Mouse (Mus musculus) kidney, embryonic 16.5 days (tissue): ENCODE measurements around the gene Krt222. TPM values are rescaled to one million over a fixed set of nuclear protein-coding genes. Genes with fewer than 3 reads are reported as not detected.

Source experiments
- ATAC-seq: fragments of 200-750 bp; cut with Nextera tagmentation; 2 replicates; pipeline ENCODE4 v1.8.0; 2017; ENCODE audit warnings: moderate TSS enrichment; ENCODE audit not compliant: low FRiP score, low TSS enrichment
- H3K27ac ChIP-seq: fragments of 300-500 bp; sonication (generic); 2 replicates; pipeline ENCODE4 v1.5.1; 2014; ENCODE audit warnings: low read length
- H3K27me3 ChIP-seq: fragments of 300-500 bp; sonication (generic); 2 replicates; pipeline ENCODE4 v1.6.1; 2014; ENCODE audit warnings: low read length, control low read depth, mixed read lengths; ENCODE audit not compliant: insufficient read depth
- H3K36me3 ChIP-seq: fragments of 300-500 bp; sonication (generic); 2 replicates; pipeline ENCODE4 v1.6.1; 2014; ENCODE audit warnings: low read length, control low read depth, mixed read lengths; ENCODE audit not compliant: insufficient read depth
- H3K4me1 ChIP-seq: fragments of 300-500 bp; sonication (generic); 2 replicates; pipeline ENCODE4 v1.6.1; 2014; ENCODE audit warnings: low read length, control low read depth, mixed read lengths; ENCODE audit not compliant: insufficient read depth
- H3K4me2 ChIP-seq: fragments of 300-500 bp; sonication (generic); replicated peaks from 2 replicates; pipeline ENCODE4 v1.6.1; 2014; ENCODE audit warnings: low read depth, low read length
- H3K4me3 ChIP-seq: fragments of 300-500 bp; sonication (generic); 2 replicates; pipeline ENCODE4 v1.5.1; 2014; ENCODE audit warnings: mild to moderate bottlenecking, low read length
- H3K9ac ChIP-seq: fragments of 300-500 bp; sonication (generic); replicated peaks from 2 replicates; pipeline ENCODE4 v1.6.1; 2014; ENCODE audit warnings: low read length
- H3K9me3 ChIP-seq: fragments of 300-500 bp; sonication (generic); 2 replicates; pipeline ENCODE4 v1.6.1; 2016; ENCODE audit warnings: low read length, control low read depth
- whole genome bisulfite sequencing: fragments of 180-500 bp; shearing (Covaris S2); extraction: QIAGEN DNeasy Blood & Tissue Kit; methylation state at CpG from one replicate; pipeline ENCODE4 v1.1.7; 2014; 5-methylcytosine and 5-hydroxymethylcytosine counted together
- polyA plus RNA-seq: library from polyadenylated mRNA; unstranded; fragments of >200 nt; fragmentation: Nextera tagmentation; extraction: Ambion mirVana; gene quantifications from 2 replicates; pipeline ENCODE4 v1.2.1, GENCODE M21; 2015

Gene Krt222
- polyA plus RNA-seq, 1 experiment from 2014 or later = 0.31 TPM

GRCm38 (mm10) chr11:99223310-99223709, 20.6 kb downstream of the Krt222 start:
- no peak overlapping the region for H3K9ac ChIP-seq
- 0 out of 2 replicates have a peak, but pooled peaks cover 3% of the 10 kb centered on the region for H3K4me1 ChIP-seq
- H3K27ac ChIP-seq = no peak overlapping the region
- 79% methylated on average over 5 of the region's 5 CpGs for WGBS
- ATAC-seq = no peak
- no peaks in the 10 kb centered on the region for H3K9me3 ChIP-seq
- H3K36me3 ChIP-seq = peaks cover 57% of the 10 kb centered on the region
- no peak overlapping the region for H3K4me3 ChIP-seq
- H3K4me2 ChIP-seq = no peak overlapping the region
- no peaks in the 10 kb centered on the region for H3K27me3 ChIP-seq

GRCm38 (mm10) chr11:99221811-99222210, 22.1 kb downstream of the Krt222 start:
- H3K4me1 ChIP-seq = no peaks in the 10 kb centered on the region
- no peak overlapping the region for H3K4me2 ChIP-seq
- H3K27me3 ChIP-seq = no peaks in the 10 kb centered on the region
- no peaks in the 10 kb centered on the region for H3K9me3 ChIP-seq
- H3K27ac ChIP-seq = no peak overlapping the region
- ATAC-seq = no peak
- H3K36me3 ChIP-seq = peaks cover 59% of the 10 kb centered on the region
- H3K9ac ChIP-seq = no peak overlapping the region
- H3K4me3 ChIP-seq = no peak overlapping the region
- 42% methylated on average over 2 of the region's 2 CpGs for WGBS

GRCm38 (mm10) chr11:99217248-99217986, 26.5 kb downstream of the Krt222 start:
- H3K4me1 ChIP-seq = no peaks in the 10 kb centered on the region
- 90% methylated on average over 7 of the region's 7 CpGs for WGBS
- H3K36me3 ChIP-seq = peaks cover 74% of the 10 kb centered on the region
- no peak overlapping the region for H3K27ac ChIP-seq
- H3K9me3 ChIP-seq = no peaks in the 10 kb centered on the region
- no peak overlapping the region for H3K4me2 ChIP-seq
- no peaks in the 10 kb centered on the region for H3K27me3 ChIP-seq
- no peak overlapping the region for H3K9ac ChIP-seq
- no peak overlapping the region for H3K4me3 ChIP-seq
- ATAC-seq = no peak

- H3K9me3 ChIP-seq = no peaks in the 10 kb centered on the region
- no peak overlapping the region for H3K9ac ChIP-seq
- H3K4me3 ChIP-seq = no peak overlapping the region
- H3K36me3 ChIP-seq = peaks cover 75% of the 10 kb centered on the region
- no peak overlapping the region for H3K27ac ChIP-seq
- WGBS = 98% methylated on average over 3 of the region's 3 CpGs
- no peaks in the 10 kb centered on the region for H3K4me1 ChIP-seq
- no peaks in the 10 kb centered on the region for H3K27me3 ChIP-seq
- no peak for ATAC-seq
- no peak overlapping the region for H3K4me2 ChIP-seq
Measured at GRCm38 (mm10) chr11:99216181-99216580, 27.7 kb downstream of the Krt222 start.

GRCm38 (mm10) chr11:99212693-99213092, 31.2 kb downstream of the Krt222 start:
- peaks cover 71% of the 10 kb centered on the region for H3K36me3 ChIP-seq
- H3K9ac ChIP-seq = no peak overlapping the region

GRCm38 (mm10) chr11:99211964-99212363, 31.9 kb downstream of the Krt222 start:
- H3K4me3 ChIP-seq = no peak overlapping the region
- H3K9me3 ChIP-seq = no peaks in the 10 kb centered on the region
- no peak for ATAC-seq
- no peak overlapping the region for H3K27ac ChIP-seq
- WGBS = 73% methylated on average over 2 of the region's 2 CpGs
- no peaks in the 10 kb centered on the region for H3K27me3 ChIP-seq
- no peak overlapping the region for H3K9ac ChIP-seq
- no peaks in the 10 kb centered on the region for H3K4me1 ChIP-seq
- H3K36me3 ChIP-seq = peaks cover 64% of the 10 kb centered on the region
- no peak overlapping the region for H3K4me2 ChIP-seq

More at GRCm38 (mm10) chr11:99212693-99213092, 31.2 kb downstream of the Krt222 start:
- H3K4me3 ChIP-seq = no peak overlapping the region
- no peaks in the 10 kb centered on the region for H3K27me3 ChIP-seq
- H3K27ac ChIP-seq = no peak overlapping the region
- WGBS = 89% methylated on average over 7 of the region's 7 CpGs
- H3K9me3 ChIP-seq = no peaks in the 10 kb centered on the region
- H3K4me2 ChIP-seq = no peak overlapping the region
- H3K4me1 ChIP-seq = no peaks in the 10 kb centered on the region
- no peak for ATAC-seq

- Histone ChIP-seq H3K4me2 (no peak overlapping the region), H3K4me1 (no peaks in the 10 kb centered on the region), H3K4me3 (no peak overlapping the region), H3K27ac (no peak overlapping the region), H3K27me3 (no peaks in the 10 kb centered on the region), H3K9me3 (no peaks in the 10 kb centered on the region), H3K9ac (no peak overlapping the region), H3K36me3 (peaks cover 34% of the 10 kb centered on the region)
- ATAC-seq = no peak
- whole genome bisulfite sequencing = 79% methylated on average over 8 of the region's 8 CpGs
Measured at GRCm38 (mm10) chr11:99208105-99208669, 35.7 kb downstream of the Krt222 start.

- Histone ChIP-seq H3K9me3 (no peaks in the 10 kb centered on the region), H3K4me3 (no peak overlapping the region), H3K36me3 (peaks cover 29% of the 10 kb centered on the region), H3K27ac (no peak overlapping the region), H3K4me2 (no peak overlapping the region), H3K4me1 (no peaks in the 10 kb centered on the region), H3K27me3 (no peaks in the 10 kb centered on the region), H3K9ac (no peak overlapping the region)
- no peak for ATAC-seq
- 14% methylated on average over 2 of the region's 2 CpGs for WGBS
Measured at GRCm38 (mm10) chr11:99207449-99207848, 36.4 kb downstream of the Krt222 start.

GRCm38 (mm10) chr11:99206954-99207353, 36.9 kb downstream of the Krt222 start:
- H3K27ac ChIP-seq = no peak overlapping the region
- no peaks in the 10 kb centered on the region for H3K27me3 ChIP-seq
- WGBS = 25% methylated on average over 2 of the region's 2 CpGs
- peaks cover 24% of the 10 kb centered on the region for H3K36me3 ChIP-seq
- no peaks in the 10 kb centered on the region for H3K9me3 ChIP-seq
- H3K4me3 ChIP-seq = no peak overlapping the region
- H3K4me2 ChIP-seq = no peak overlapping the region
- no peak overlapping the region for H3K9ac ChIP-seq
- no peak for ATAC-seq
- H3K4me1 ChIP-seq = no peaks in the 10 kb centered on the region

GRCm38 (mm10) chr11:99189154-99189582, 54.7 kb downstream of the Krt222 start:
- no peaks in the 10 kb centered on the region for H3K9me3 ChIP-seq
- no peaks in the 10 kb centered on the region for H3K4me1 ChIP-seq
- H3K36me3 ChIP-seq = no peaks in the 10 kb centered on the region
- no peak overlapping the region for H3K27ac ChIP-seq
- peaks cover 4% of the 10 kb centered on the region; the same call in 1 of the 2 replicates for H3K27me3 ChIP-seq
- H3K4me2 ChIP-seq = no peak overlapping the region
- WGBS = 17% methylated on average over 14 of the region's 14 CpGs
- ATAC-seq = no peak
- no peak overlapping the region for H3K9ac ChIP-seq
- no peak overlapping the region for H3K4me3 ChIP-seq
